ENCODE assay signal across 8 mouse cellular contexts in the genomic region with DNA sequence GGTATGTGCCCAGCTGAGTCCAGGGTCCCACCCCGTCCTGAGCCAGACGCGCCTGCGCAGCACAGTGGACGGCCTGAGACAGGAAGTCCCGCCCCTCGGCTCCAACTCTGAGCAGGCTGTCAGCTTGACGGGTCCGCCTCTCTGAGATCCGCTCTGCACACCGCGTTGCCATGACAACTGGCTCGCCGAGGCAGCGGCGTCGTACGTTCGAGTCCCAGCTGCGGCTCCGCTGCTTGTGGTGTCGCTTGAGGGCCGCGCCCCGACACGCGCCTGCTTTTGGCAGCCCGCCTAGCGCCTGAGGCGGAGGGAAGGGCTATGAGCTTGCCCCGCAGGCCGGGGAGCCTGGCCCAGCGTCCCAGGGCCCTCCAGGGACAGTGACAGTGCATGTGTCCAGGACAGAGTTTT. TPM values are rescaled to one million over a fixed set of nuclear protein-coding genes. Genes with fewer than 3 reads are reported as not detected.
A peak's percentile ranks its signal among the peaks of the same experiment; 100 is the strongest.
DNase-seq lines count a peak whose midpoint lies in the region; ATAC-seq and TF ChIP-seq lines count a peak whose summit lies in the region.

No protein-coding gene starts in this region.

- no peaks in the 10 kb centered on the region for H3K36me3 ChIP-seq in forebrain, embryonic 13.5 days (ENCODE audit: poor library complexity, severe bottlenecking)
- H3K36me3 ChIP-seq in lung, embryonic 15.5 days: no peaks in the 10 kb centered on the region

- peak overlapping the region; percentile 55 for H3K4me2 ChIP-seq in forebrain, embryonic 13.5 days
- H3K4me2 ChIP-seq in lung, embryonic 15.5 days: peak overlapping the region; percentile 77

- DNase-seq in CD8-positive naive resting alpha-beta T cell, adult 2 months (ENCODE audit: low read depth in 2 of 2, low spot score in 2 of 2): peak; percentile 50 to 59
- peak; percentile 67 for DNase-seq in c-Kit-positive CD71-positive TER-119-negative erythroid progenitor cells, embryonic 14.5 days (ENCODE audit: low read depth)
- peak; percentile 85 to 89 for DNase-seq in heart, postnatal 14 days
- DNase-seq in kidney, postnatal 4 days: peak; percentile 90 to 95
- peak; percentile 95 for DNase-seq in testis, postnatal 14 days (ENCODE audit: low spot score)

- TF ChIP-seq CTCF in olfactory bulb, adult 2 months (IDR thresholded peaks at IDR 0.05; ENCODE audit: insufficient read depth, low read depth, low read length): no peak

- WGBS in forebrain, embryonic 13.5 days: 3% methylated on average over 30 of the region's 33 CpGs
- WGBS in lung, embryonic 15.5 days: under 1% methylated on average over 33 of the region's 33 CpGs
- 6% methylated on average over 33 of the region's 33 CpGs for WGBS in olfactory bulb, adult 2 months

- peak; percentile 95 for ATAC-seq in forebrain, embryonic 13.5 days
- peak; percentile 90 for ATAC-seq in lung, embryonic 15.5 days (ENCODE audit: borderline replicate concordance, extremely low read depth, low FRiP score, low TSS enrichment)

- no peak for TF ChIP-seq POLR2A in olfactory bulb, adult 2 months (IDR thresholded peaks at IDR 0.05; ENCODE audit: insufficient read depth, low read depth, low read length)

- H3K27ac ChIP-seq in forebrain, embryonic 13.5 days: no peak overlapping the region
- H3K27ac ChIP-seq in lung, embryonic 15.5 days: no peak overlapping the region
- no peak overlapping the region for H3K27ac ChIP-seq in olfactory bulb, adult 2 months (ENCODE audit: insufficient read depth, low read depth, low read length)

- intact Hi-C loops in heart, postnatal 14 days (cut with DNase I): no loop called here

- peak overlapping the region; percentile 35 for H3K4me3 ChIP-seq in forebrain, embryonic 13.5 days
- peak overlapping the region; percentile 47 for H3K4me3 ChIP-seq in lung, embryonic 15.5 days
- peak overlapping the region; percentile 30 for H3K4me3 ChIP-seq in olfactory bulb, adult 2 months (ENCODE audit: insufficient read depth, low read depth, low read length)

- no peak overlapping the region for H3K9ac ChIP-seq in forebrain, embryonic 13.5 days
- H3K9ac ChIP-seq in lung, embryonic 15.5 days: peak overlapping the region; percentile 56; the same call in 1 of the 2 replicates

- no peaks in the 10 kb centered on the region for H3K27me3 ChIP-seq in forebrain, embryonic 13.5 days
- no peaks in the 10 kb centered on the region for H3K27me3 ChIP-seq in lung, embryonic 15.5 days

- H3K9me3 ChIP-seq in forebrain, embryonic 13.5 days (replicated peaks): no peaks in the 10 kb centered on the region
- H3K9me3 ChIP-seq in lung, embryonic 15.5 days: no peaks in the 10 kb centered on the region

- H3K4me1 ChIP-seq in forebrain, embryonic 13.5 days: peaks cover 4% of the 10 kb centered on the region; the same call in 1 of the 2 replicates
- H3K4me1 ChIP-seq in lung, embryonic 15.5 days: peaks cover 10% of the 10 kb centered on the region
- peaks cover 31% of the 10 kb centered on the region for H3K4me1 ChIP-seq in olfactory bulb, adult 2 months (ENCODE audit: control insufficient read depth, insufficient read depth, low read length)

RNA-seq across cellular contexts. Expression of a gene that starts 23.0 kb away (rescaled TPM):
- 4.1 and 4.7 TPM in 2 replicates for polyA plus RNA-seq in forebrain, embryonic 13.5 days (2015; fragmentation: Nextera tagmentation; extraction: Ambion mirVana)
- total RNA-seq in heart, postnatal 14 days (2021): under 1 TPM; 0.29 to 0.55 TPM
- 1.7 TPM in 2 replicates for polyA plus RNA-seq in lung, embryonic 15.5 days (2015; fragmentation: Nextera tagmentation; extraction: Ambion mirVana)
- not detected in 2 replicates for polyA plus RNA-seq in olfactory bulb, adult 2 months (2012; ENCODE audit: insufficient read depth, insufficient read length, low replicate concordance, missing spikeins)

RNA-seq across cellular contexts. Expression of a gene that starts 33.4 kb away (rescaled TPM):
- 18.7 TPM in 2 replicates for polyA plus RNA-seq in forebrain, embryonic 13.5 days (2015; fragmentation: Nextera tagmentation; extraction: Ambion mirVana)
- 10 to 100 TPM; 11.0 TPM for total RNA-seq in heart, postnatal 14 days (2021)
- polyA plus RNA-seq in lung, embryonic 15.5 days (2015; fragmentation: Nextera tagmentation; extraction: Ambion mirVana): 17.2 and 17.4 TPM in 2 replicates
- polyA plus RNA-seq in olfactory bulb, adult 2 months (2012; ENCODE audit: insufficient read depth, insufficient read length, low replicate concordance, missing spikeins): not detected in 2 replicates
